Mouse (Mus musculus) heart, embryonic 10.5 days (tissue): ENCODE measurements around the gene Nupr1l. TPM values are rescaled to one million over a fixed set of nuclear protein-coding genes. Genes with fewer than 3 reads are reported as not detected.

ENCODE experiments used
- DNase-seq: peaks from one replicate; pipeline ENCODE4 v3.0.0-alpha.2; 2017; ENCODE audit warnings: low spot score
- H3K27ac ChIP-seq: fragments of 300-500 bp; sonication (generic); 2 replicates; pipeline ENCODE4 v1.5.1; 2016; ENCODE audit warnings: mild to moderate bottlenecking
- H3K27me3 ChIP-seq: fragments of 300-500 bp; sonication (generic); 2 replicates; pipeline ENCODE4 v1.6.1; 2016; ENCODE audit warnings: mild to moderate bottlenecking; ENCODE audit not compliant: poor library complexity, insufficient read depth, severe bottlenecking
- H3K36me3 ChIP-seq: fragments of 300-500 bp; sonication (generic); 2 replicates; pipeline ENCODE4 v1.6.1; 2016; ENCODE audit warnings: mild to moderate bottlenecking, moderate library complexity
- H3K4me1 ChIP-seq: fragments of 300-500 bp; sonication (generic); 2 replicates; pipeline ENCODE4 v1.6.1; 2016; ENCODE audit warnings: mild to moderate bottlenecking
- H3K4me3 ChIP-seq: fragments of 300-500 bp; sonication (generic); 2 replicates; pipeline ENCODE4 v1.5.1; 2016; ENCODE audit warnings: mild to moderate bottlenecking, moderate library complexity
- H3K9me3 ChIP-seq: fragments of 300-500 bp; sonication (generic); 2 replicates; pipeline ENCODE4 v1.6.1; 2016; ENCODE audit warnings: mild to moderate bottlenecking, moderate library complexity
- WGBS: fragments of 180-500 bp; shearing (Covaris S2); methylation state at CpG from one replicate; pipeline ENCODE4 v1.1.7; 2016; 5-methylcytosine and 5-hydroxymethylcytosine counted together
- polyA plus RNA-seq: library from polyadenylated mRNA; unstranded; fragments of >200 nt; fragmentation: Nextera tagmentation; extraction: Ambion mirVana; gene quantifications from 2 replicates; pipeline ENCODE4 v1.2.1, GENCODE M21; 2016

Nupr1l gene
- 1.8 and 2.4 TPM in 2 replicates for polyA plus RNA-seq

GRCm38 (mm10) chr5:129908242-129908965 is at the start of gene Nupr1l:
Nupr1l (plus strand) TSS chr5:129908540.
- H3K4me1 ChIP-seq: 0 out of 2 replicates have a peak, but pooled peaks cover 9% of the 10 kb centered on the region
- WGBS: under 1% methylated on average over 63 of the region's 63 CpGs
- H3K27ac ChIP-seq: peak within 1 kb of the TSS; percentile 95
- no peaks in the 10 kb centered on the region for H3K36me3 ChIP-seq
- H3K4me3 ChIP-seq: peak within 1 kb of the TSS; percentile 85
- peak; percentile 98 for DNase-seq
- H3K9me3 ChIP-seq: no peaks in the 10 kb centered on the region
- peaks cover 8% of the 10 kb centered on the region; the same call in 1 of the 2 replicates for H3K27me3 ChIP-seq

GRCm38 (mm10) chr5:129862325-129862724 is 46.0 kb upstream of the Nupr1l start:
- DNase-seq: no peak
- WGBS: 96% methylated on average over 6 of the region's 6 CpGs
- Histone ChIP-seq H3K27ac (no peak overlapping the region), H3K4me1 (peaks cover 4% of the 10 kb centered on the region; the same call in 1 of the 2 replicates), H3K4me3 (no peak overlapping the region), H3K36me3 (peaks cover 48% of the 10 kb centered on the region), H3K27me3 (no peaks in the 10 kb centered on the region), H3K9me3 (no peaks in the 10 kb centered on the region)

DNA sequence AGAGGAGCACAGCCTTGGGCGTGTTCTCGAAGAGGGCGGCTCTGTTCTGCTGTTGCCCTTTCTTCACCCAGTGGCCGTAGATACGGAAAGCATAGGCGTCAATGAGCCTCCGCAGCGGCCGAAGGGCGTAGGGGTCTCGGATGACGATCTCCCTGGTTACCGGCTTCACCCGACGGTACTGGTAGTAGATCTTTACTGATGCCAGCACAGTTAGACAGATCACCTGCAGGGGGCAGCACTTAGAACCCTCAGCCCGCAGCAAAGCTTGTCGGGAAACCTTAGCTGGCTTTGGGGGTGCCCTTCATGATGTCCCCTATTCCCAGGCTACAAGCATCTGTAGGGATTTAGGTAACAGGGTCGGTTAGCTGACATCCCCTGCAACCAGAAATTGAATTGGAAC is 43.9 kb upstream of the Nupr1l start:
- Histone ChIP-seq H3K27ac (no peak overlapping the region; the same call in 1 of the 2 replicates), H3K4me3 (peak overlapping the region; percentile 34), H3K27me3 (no peaks in the 10 kb centered on the region), H3K9me3 (no peaks in the 10 kb centered on the region), H3K4me1 (peaks cover 4% of the 10 kb centered on the region; the same call in 1 of the 2 replicates), H3K36me3 (peaks cover 33% of the 10 kb centered on the region)
- DNase-seq: peak; percentile 79
- WGBS: 10% methylated on average over 18 of the region's 18 CpGs

- DNase-seq: no peak
- Histone ChIP-seq H3K27me3 (no peaks in the 10 kb centered on the region), H3K9me3 (no peaks in the 10 kb centered on the region), H3K4me1 (peaks cover 4% of the 10 kb centered on the region; the same call in 1 of the 2 replicates), H3K27ac (no peak overlapping the region), H3K4me3 (no peak overlapping the region), H3K36me3 (peaks cover 19% of the 10 kb centered on the region)
- 78% methylated on average over 12 of the region's 12 CpGs for WGBS
These were observed 42.5 kb upstream of the Nupr1l start for GRCm38 (mm10) chr5:129865841-129866240.

GRCm38 (mm10) chr5:129869238-129869995 is 38.9 kb upstream of the Nupr1l start:
- Histone ChIP-seq H3K36me3 (no peaks in the 10 kb centered on the region), H3K27me3 (no peaks in the 10 kb centered on the region), H3K4me3 (no peak overlapping the region), H3K9me3 (no peaks in the 10 kb centered on the region), H3K4me1 (no peaks in the 10 kb centered on the region), H3K27ac (no peak overlapping the region)
- no peak for DNase-seq
- 89% methylated on average over 19 of the region's 19 CpGs for WGBS

DNA sequence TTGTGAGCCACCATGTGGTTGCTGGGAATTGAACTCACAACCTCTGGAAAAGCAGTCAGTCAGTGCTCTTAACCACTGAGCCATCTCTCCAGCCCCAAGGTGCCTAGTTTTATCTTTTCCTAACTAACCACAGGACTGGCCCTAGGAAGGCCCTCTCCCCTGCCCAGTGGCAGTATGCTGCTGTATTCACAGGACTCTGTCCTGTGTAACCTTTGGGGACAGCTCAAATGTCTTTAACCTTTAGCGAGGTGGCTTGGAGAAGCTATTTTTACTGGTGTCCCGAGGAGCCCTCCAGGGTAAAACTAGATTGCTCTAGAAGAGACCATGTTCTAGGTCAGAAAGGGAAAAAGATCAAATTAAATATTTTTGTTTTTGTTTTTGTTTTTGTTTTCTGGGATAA is 37.1 kb upstream of the Nupr1l start:
- no peaks in the 10 kb centered on the region for H3K27me3 ChIP-seq
- no peaks in the 10 kb centered on the region for H3K36me3 ChIP-seq
- DNase-seq: no peak
- 78% methylated on average over 2 of the region's 2 CpGs for WGBS
- H3K9me3 ChIP-seq: no peaks in the 10 kb centered on the region
- no peaks in the 10 kb centered on the region for H3K4me1 ChIP-seq
- no peak overlapping the region for H3K27ac ChIP-seq
- no peak overlapping the region for H3K4me3 ChIP-seq

- Histone ChIP-seq H3K27ac (no peak overlapping the region), H3K4me1 (peaks cover 11% of the 10 kb centered on the region), H3K4me3 (no peak overlapping the region), H3K9me3 (no peaks in the 10 kb centered on the region), H3K36me3 (no peaks in the 10 kb centered on the region), H3K27me3 (no peaks in the 10 kb centered on the region)
- DNase-seq: no peak
- WGBS: 76% methylated on average over 12 of the region's 12 CpGs
These were observed 34.4 kb upstream of the Nupr1l start for GRCm38 (mm10) chr5:129873942-129874341.

DNA sequence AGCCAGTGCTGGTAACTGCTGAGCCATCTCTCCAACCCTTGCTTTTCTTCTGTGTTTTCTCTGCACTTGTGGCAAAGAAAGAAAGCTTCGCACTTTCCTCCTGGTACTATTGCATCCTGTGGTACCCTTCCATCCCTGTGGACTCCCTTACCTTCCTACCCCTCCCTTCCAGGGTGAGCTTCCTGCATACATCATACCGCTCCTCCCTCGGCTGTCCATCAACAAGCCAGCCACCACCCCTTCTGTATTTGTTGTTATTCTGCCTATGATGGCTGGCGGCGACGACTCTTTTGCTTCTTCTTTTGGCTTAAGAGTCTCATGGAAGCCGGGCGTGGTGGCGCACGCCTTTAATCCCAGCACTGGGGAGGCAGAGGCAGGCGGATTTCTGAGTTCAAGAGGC is 33.2 kb upstream of the Nupr1l start:
- H3K36me3 ChIP-seq: peaks cover 1% of the 10 kb centered on the region; the same call in 1 of the 2 replicates
- H3K27ac ChIP-seq: no peak overlapping the region
- H3K9me3 ChIP-seq: no peaks in the 10 kb centered on the region
- no peak overlapping the region for H3K4me3 ChIP-seq
- peaks cover 11% of the 10 kb centered on the region for H3K4me1 ChIP-seq
- DNase-seq: no peak
- 75% methylated on average over 11 of the region's 11 CpGs for WGBS
- H3K27me3 ChIP-seq: no peaks in the 10 kb centered on the region

GRCm38 (mm10) chr5:129877731-129878455 is 30.4 kb upstream of the Nupr1l start:
- Histone ChIP-seq H3K4me3 (no peak overlapping the region), H3K4me1 (peaks cover 11% of the 10 kb centered on the region), H3K27me3 (no peaks in the 10 kb centered on the region), H3K36me3 (peaks cover 26% of the 10 kb centered on the region), H3K9me3 (no peaks in the 10 kb centered on the region), H3K27ac (no peak overlapping the region)
- 48% methylated on average over 9 of the region's 9 CpGs for WGBS
- DNase-seq: no peak

DNA sequence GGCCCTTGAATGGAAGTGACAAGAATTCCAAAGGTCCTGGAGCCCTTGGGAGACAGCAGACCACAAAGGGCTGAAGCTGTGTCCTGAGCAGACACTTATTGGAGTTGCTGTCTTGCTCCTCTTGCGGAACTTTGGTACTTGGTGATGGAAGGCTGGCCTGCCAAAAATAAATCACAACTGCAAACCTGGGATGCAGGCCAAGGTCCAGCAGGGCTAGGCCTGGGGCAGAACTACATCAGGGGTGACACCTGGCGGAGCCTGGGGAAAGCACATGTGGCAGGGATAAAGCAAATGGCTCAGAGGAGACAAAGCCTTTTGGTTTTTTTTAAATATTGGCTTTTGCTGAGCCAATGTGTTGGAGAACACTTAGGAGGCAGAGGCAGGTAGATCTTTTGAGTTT is 29.4 kb upstream of the Nupr1l start:
- Histone ChIP-seq H3K36me3 (peaks cover 34% of the 10 kb centered on the region), H3K9me3 (no peaks in the 10 kb centered on the region), H3K27ac (no peak overlapping the region), H3K4me1 (peaks cover 11% of the 10 kb centered on the region), H3K4me3 (no peak overlapping the region), H3K27me3 (no peaks in the 10 kb centered on the region)
- WGBS: 26% methylated on average over 2 of the region's 2 CpGs
- no peak for DNase-seq

- peaks cover 43% of the 10 kb centered on the region for H3K36me3 ChIP-seq
- no peak for DNase-seq
- WGBS: 70% methylated on average over 3 of the region's 3 CpGs
- no peak overlapping the region for H3K4me3 ChIP-seq
- no peak overlapping the region for H3K27ac ChIP-seq
- peaks cover 11% of the 10 kb centered on the region for H3K4me1 ChIP-seq
- no peaks in the 10 kb centered on the region for H3K9me3 ChIP-seq
- H3K27me3 ChIP-seq: no peaks in the 10 kb centered on the region
These were observed 28.5 kb upstream of the Nupr1l start for GRCm38 (mm10) chr5:129879888-129880287.

DNA sequence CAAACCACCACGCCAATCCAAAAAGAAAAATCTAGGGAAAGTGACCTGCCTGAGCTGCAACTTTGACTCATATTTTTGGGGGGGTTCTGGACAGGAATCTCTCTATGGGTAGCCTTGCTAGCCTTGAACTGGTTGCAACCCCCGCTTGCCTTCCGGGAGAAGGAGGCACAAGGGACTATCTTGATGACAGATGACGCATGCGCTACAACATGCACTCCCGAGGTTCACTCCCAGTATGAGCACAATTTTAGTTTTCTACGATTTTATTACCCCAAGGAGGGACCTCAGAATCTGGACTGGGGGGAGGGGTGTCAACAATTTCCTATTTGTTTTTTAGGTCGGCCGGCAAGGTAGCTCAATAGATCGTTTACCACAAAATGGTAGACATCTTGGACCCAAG is 22.1 kb upstream of the Nupr1l start:
- Histone ChIP-seq H3K27ac (peak overlapping the region; percentile 97), H3K36me3 (peaks cover 34% of the 10 kb centered on the region), H3K4me3 (peak overlapping the region; percentile 93), H3K4me1 (peaks cover 5% of the 10 kb centered on the region; the same call in 1 of the 2 replicates), H3K27me3 (no peaks in the 10 kb centered on the region), H3K9me3 (no peaks in the 10 kb centered on the region)
- WGBS: 36% methylated on average over 10 of the region's 10 CpGs
- DNase-seq: no peak
